Mouse (Mus musculus): Measurements from ENCODE around the gene Kcnq5. TPM values are rescaled to one million over a fixed set of nuclear protein-coding genes. Genes with fewer than 3 reads are reported as not detected.
A peak's percentile ranks its signal among the peaks of the same experiment; 100 is the strongest.
"Not testable (repeated sequence)": the region's sequence is repeated elsewhere in the genome, so short reads cannot be mapped to it uniquely, and the experiment has no call there.

The Kcnq5 gene
- polyA plus RNA-seq, 1 experiment from 2014 or later = 2.6 TPM

- 85% methylated on average over 1 of the region's 1 CpGs for WGBS
- ATAC-seq (ENCODE audit: low FRiP score) (no peak), DNase-seq (ENCODE audit: low spot score) (no peak)
- H3K27me3 ChIP-seq (ENCODE audit: control insufficient read depth, insufficient read depth, low read length) = no peaks in the 10 kb centered on the region
- H3K27ac ChIP-seq = no peak overlapping the region
- H3K9me3 ChIP-seq (ENCODE audit: control insufficient read depth, low read length) = no peaks in the 10 kb centered on the region
- H3K36me3 ChIP-seq (replicated peaks; ENCODE audit: control insufficient read depth, insufficient read depth) = no peaks in the 10 kb centered on the region
- no peak overlapping the region for H3K4me3 ChIP-seq (replicated peaks; ENCODE audit: low read length)
- H3K4me2 ChIP-seq (replicated peaks) = no peak overlapping the region
- H3K9ac ChIP-seq = no peak overlapping the region
- H3K4me1 ChIP-seq (replicated peaks; ENCODE audit: control insufficient read depth, insufficient read depth, low read length) = no peaks in the 10 kb centered on the region
Measured at GRCm38 (mm10) chr1:21622039-21622438, 339.7 kb downstream of the Kcnq5 start.

- no peak overlapping the region for H3K9ac ChIP-seq
- H3K36me3 ChIP-seq (replicated peaks; ENCODE audit: control insufficient read depth, insufficient read depth) = no peaks in the 10 kb centered on the region
- no peaks in the 10 kb centered on the region for H3K9me3 ChIP-seq (ENCODE audit: control insufficient read depth, low read length)
- H3K4me2 ChIP-seq (replicated peaks) = no peak overlapping the region
- no peak overlapping the region for H3K27ac ChIP-seq
- no peak for ATAC-seq (ENCODE audit: low FRiP score)
- H3K4me3 ChIP-seq (replicated peaks; ENCODE audit: low read length) = no peak overlapping the region
- H3K4me1 ChIP-seq (replicated peaks; ENCODE audit: control insufficient read depth, insufficient read depth, low read length) = no peaks in the 10 kb centered on the region
- WGBS = 94% methylated on average over 3 of the region's 3 CpGs
- no peaks in the 10 kb centered on the region for H3K27me3 ChIP-seq (ENCODE audit: control insufficient read depth, insufficient read depth, low read length)
- no peak for DNase-seq (ENCODE audit: low spot score)
Measured at GRCm38 (mm10) chr1:21618712-21619111, 343.0 kb downstream of the Kcnq5 start.

- H3K4me3 ChIP-seq (replicated peaks; ENCODE audit: low read length) = no peak overlapping the region
- no peak overlapping the region for H3K27ac ChIP-seq
- H3K4me2 ChIP-seq (replicated peaks) = no peak overlapping the region
- 71% methylated on average over 4 of the region's 4 CpGs for WGBS
- no peak overlapping the region for H3K9ac ChIP-seq
- DNase-seq (ENCODE audit: low spot score) (no peak), ATAC-seq (ENCODE audit: low FRiP score) (no peak)
- H3K27me3 ChIP-seq (ENCODE audit: control insufficient read depth, insufficient read depth, low read length) = no peaks in the 10 kb centered on the region
- H3K36me3 ChIP-seq (replicated peaks; ENCODE audit: control insufficient read depth, insufficient read depth) = no peaks in the 10 kb centered on the region
- H3K4me1 ChIP-seq (replicated peaks; ENCODE audit: control insufficient read depth, insufficient read depth, low read length) = no peaks in the 10 kb centered on the region
- no peaks in the 10 kb centered on the region for H3K9me3 ChIP-seq (ENCODE audit: control insufficient read depth, low read length)
Measured at GRCm38 (mm10) chr1:21616666-21617065, 345.1 kb downstream of the Kcnq5 start.

GRCm38 (mm10) chr1:21613933-21614332 is 347.8 kb downstream of the Kcnq5 start:
- Histone ChIP-seq H3K9ac (no peak overlapping the region), H3K4me2 (replicated peaks) (no peak overlapping the region), H3K27ac (no peak overlapping the region), H3K36me3 (replicated peaks; ENCODE audit: control insufficient read depth, insufficient read depth) (no peaks in the 10 kb centered on the region), H3K27me3 (ENCODE audit: control insufficient read depth, insufficient read depth, low read length) (no peaks in the 10 kb centered on the region), H3K9me3 (ENCODE audit: control insufficient read depth, low read length) (no peaks in the 10 kb centered on the region), H3K4me1 (replicated peaks; ENCODE audit: control insufficient read depth, insufficient read depth, low read length) (no peaks in the 10 kb centered on the region), H3K4me3 (replicated peaks; ENCODE audit: low read length) (no peak overlapping the region)
- DNase-seq (ENCODE audit: low spot score) = no peak
- no peak for ATAC-seq (ENCODE audit: low FRiP score)
- 81% methylated on average over 2 of the region's 2 CpGs for WGBS

GRCm38 (mm10) chr1:21604003-21604402 is 357.7 kb downstream of the Kcnq5 start:
- Histone ChIP-seq H3K27ac (no peak overlapping the region), H3K27me3 (ENCODE audit: control insufficient read depth, insufficient read depth, low read length) (no peaks in the 10 kb centered on the region), H3K9ac (no peak overlapping the region), H3K4me1 (replicated peaks; ENCODE audit: control insufficient read depth, insufficient read depth, low read length) (no peaks in the 10 kb centered on the region), H3K36me3 (replicated peaks; ENCODE audit: control insufficient read depth, insufficient read depth) (no peaks in the 10 kb centered on the region), H3K4me2 (replicated peaks) (no peak overlapping the region), H3K9me3 (ENCODE audit: control insufficient read depth, low read length) (no peaks in the 10 kb centered on the region), H3K4me3 (replicated peaks; ENCODE audit: low read length) (no peak overlapping the region)
- 84% methylated on average over 4 of the region's 4 CpGs for WGBS
- no peak for ATAC-seq (ENCODE audit: low FRiP score)
- DNase-seq (ENCODE audit: low spot score) = no peak

- Histone ChIP-seq H3K9ac (no peak overlapping the region), H3K9me3 (ENCODE audit: control insufficient read depth, low read length) (no peaks in the 10 kb centered on the region), H3K27me3 (ENCODE audit: control insufficient read depth, insufficient read depth, low read length) (no peaks in the 10 kb centered on the region), H3K36me3 (replicated peaks; ENCODE audit: control insufficient read depth, insufficient read depth) (no peaks in the 10 kb centered on the region), H3K27ac (no peak overlapping the region), H3K4me1 (replicated peaks; ENCODE audit: control insufficient read depth, insufficient read depth, low read length) (no peaks in the 10 kb centered on the region), H3K4me3 (replicated peaks; ENCODE audit: low read length) (no peak overlapping the region), H3K4me2 (replicated peaks) (no peak overlapping the region)
- no peak for DNase-seq (ENCODE audit: low spot score)
- no peak for ATAC-seq (ENCODE audit: low FRiP score)
Measured at GRCm38 (mm10) chr1:21602567-21602966, 359.2 kb downstream of the Kcnq5 start.

GRCm38 (mm10) chr1:21600606-21601005 is 361.1 kb downstream of the Kcnq5 start:
- no peaks in the 10 kb centered on the region for H3K27me3 ChIP-seq (ENCODE audit: control insufficient read depth, insufficient read depth, low read length)
- H3K9me3 ChIP-seq (ENCODE audit: control insufficient read depth, low read length) = no peaks in the 10 kb centered on the region
- ATAC-seq (ENCODE audit: low FRiP score) (no peak), DNase-seq (ENCODE audit: low spot score) (no peak)
- no peak overlapping the region for H3K4me3 ChIP-seq (replicated peaks; ENCODE audit: low read length)
- no peaks in the 10 kb centered on the region for H3K36me3 ChIP-seq (replicated peaks; ENCODE audit: control insufficient read depth, insufficient read depth)
- no peak overlapping the region for H3K4me2 ChIP-seq (replicated peaks)
- no peak overlapping the region for H3K27ac ChIP-seq
- no peaks in the 10 kb centered on the region for H3K4me1 ChIP-seq (replicated peaks; ENCODE audit: control insufficient read depth, insufficient read depth, low read length)
- 80% methylated on average over 4 of the region's 4 CpGs for WGBS
- no peak overlapping the region for H3K9ac ChIP-seq

- Histone ChIP-seq H3K27ac (no peak overlapping the region), H3K4me2 (replicated peaks) (no peak overlapping the region), H3K36me3 (replicated peaks; ENCODE audit: control insufficient read depth, insufficient read depth) (no peaks in the 10 kb centered on the region), H3K9me3 (ENCODE audit: control insufficient read depth, low read length) (no peaks in the 10 kb centered on the region), H3K4me3 (replicated peaks; ENCODE audit: low read length) (no peak overlapping the region), H3K9ac (no peak overlapping the region), H3K4me1 (replicated peaks; ENCODE audit: control insufficient read depth, insufficient read depth, low read length) (no peaks in the 10 kb centered on the region), H3K27me3 (ENCODE audit: control insufficient read depth, insufficient read depth, low read length) (no peaks in the 10 kb centered on the region)
- peak; percentile 51; the same call in 1 of the 2 replicates for ATAC-seq (ENCODE audit: low FRiP score)
- DNase-seq (ENCODE audit: low spot score) = no peak
- WGBS = 48% methylated on average over 4 of the region's 4 CpGs
Measured at GRCm38 (mm10) chr1:21593872-21594271, 367.9 kb downstream of the Kcnq5 start.

GRCm38 (mm10) chr1:21567397-21567796 is 394.3 kb downstream of the Kcnq5 start:
- H3K9ac ChIP-seq; H3K27ac ChIP-seq; DNase-seq (ENCODE audit: low spot score); H3K36me3 ChIP-seq (replicated peaks; ENCODE audit: control insufficient read depth, insufficient read depth); ATAC-seq (ENCODE audit: low FRiP score); H3K4me3 ChIP-seq (replicated peaks; ENCODE audit: low read length); H3K9me3 ChIP-seq (ENCODE audit: control insufficient read depth, low read length); H3K4me2 ChIP-seq (replicated peaks); H3K4me1 ChIP-seq (replicated peaks; ENCODE audit: control insufficient read depth, insufficient read depth, low read length); H3K27me3 ChIP-seq (ENCODE audit: control insufficient read depth, insufficient read depth, low read length): not testable (repeated sequence)
- 96% methylated on average over 2 of the region's 2 CpGs for whole genome bisulfite sequencing

- Histone ChIP-seq H3K27ac (no peak overlapping the region), H3K9me3 (ENCODE audit: control insufficient read depth, low read length) (no peaks in the 10 kb centered on the region), H3K4me1 (replicated peaks; ENCODE audit: control insufficient read depth, insufficient read depth, low read length) (no peaks in the 10 kb centered on the region), H3K4me3 (replicated peaks; ENCODE audit: low read length) (no peak overlapping the region), H3K36me3 (replicated peaks; ENCODE audit: control insufficient read depth, insufficient read depth) (no peaks in the 10 kb centered on the region), H3K9ac (no peak overlapping the region), H3K4me2 (replicated peaks) (no peak overlapping the region), H3K27me3 (ENCODE audit: control insufficient read depth, insufficient read depth, low read length) (no peaks in the 10 kb centered on the region)
- DNase-seq (ENCODE audit: low spot score) (no peak), ATAC-seq (ENCODE audit: low FRiP score) (no peak)
- 78% methylated on average over 6 of the region's 6 CpGs for WGBS
Measured at GRCm38 (mm10) chr1:21554630-21555029, 407.1 kb downstream of the Kcnq5 start.

All from hindbrain, embryonic 14.5 days (tissue).